In the genomic region with DNA sequence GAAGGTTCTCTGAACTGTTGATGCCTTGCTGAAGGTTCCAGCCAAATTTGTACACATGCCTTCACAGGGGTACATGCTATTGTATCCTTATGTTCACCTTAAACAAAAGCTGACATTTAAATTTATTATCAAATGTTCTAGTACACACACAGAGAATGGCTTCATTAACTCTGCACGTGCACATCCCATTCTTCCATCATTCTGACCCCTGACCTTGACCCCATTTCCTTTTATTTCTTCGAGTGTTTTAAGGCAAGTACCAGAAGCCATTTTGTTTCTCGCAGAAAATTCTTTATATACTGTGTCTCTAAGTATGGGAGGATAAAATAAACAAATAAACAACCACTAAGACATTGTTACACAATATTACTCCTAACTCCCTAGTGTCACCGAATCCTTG, we compare ENCODE assay signal across 30 mouse cellular contexts.
"Had no signal": no experiment of that assay in that cellular context is flagged by ENCODE, and none has a peak within 500 bp of the region (broad histone marks: within the 10 kb centered on the region; RNA-seq: fewer than 3 reads in every experiment).

No protein-coding gene starts in this region.

- H3K36me3 ChIP-seq: heart, embryonic 10.5 days; heart, embryonic 12.5 days; heart, embryonic 13.5 days; heart, embryonic 15.5 days; hindbrain, embryonic 10.5 days; hindbrain, embryonic 12.5 days; hindbrain, embryonic 13.5 days; hindbrain, embryonic 15.5 days; intestine, embryonic 15.5 days; kidney, embryonic 15.5 days had no signal

- H3K4me3 ChIP-seq: heart, embryonic 10.5 days; heart, embryonic 12.5 days; heart, embryonic 13.5 days; heart, embryonic 15.5 days; hindbrain, embryonic 10.5 days; hindbrain, embryonic 12.5 days; hindbrain, embryonic 13.5 days; hindbrain, embryonic 15.5 days; intestine, embryonic 15.5 days; kidney, embryonic 15.5 days; layer of hippocampus, adult 2 months had no signal

- H3K4me1 ChIP-seq: intestine, embryonic 15.5 days had no signal

- H3K9me3 ChIP-seq: heart, embryonic 10.5 days; heart, embryonic 12.5 days; heart, embryonic 13.5 days; heart, embryonic 15.5 days; hindbrain, embryonic 10.5 days; hindbrain, embryonic 12.5 days; hindbrain, embryonic 13.5 days; hindbrain, embryonic 15.5 days; intestine, embryonic 15.5 days; kidney, embryonic 15.5 days had no signal

- H3K27me3 ChIP-seq: heart, embryonic 12.5 days; heart, embryonic 13.5 days; heart, embryonic 15.5 days; hindbrain, embryonic 12.5 days; hindbrain, embryonic 15.5 days; intestine, embryonic 15.5 days; kidney, embryonic 15.5 days had no signal

- H3K27ac ChIP-seq: heart, embryonic 10.5 days; heart, embryonic 13.5 days; heart, embryonic 15.5 days; hindbrain, embryonic 10.5 days; hindbrain, embryonic 12.5 days; hindbrain, embryonic 13.5 days; hindbrain, embryonic 14.5 days; hindbrain, embryonic 15.5 days; hindbrain, postnatal 0 days; intestine, embryonic 15.5 days; kidney, embryonic 15.5 days; kidney, postnatal 0 days; layer of hippocampus, adult 2 months had no signal

- DNase-seq: heart, postnatal 10 days; heart, postnatal 14 days; heart, postnatal 36 days; heart, postnatal 4 days; kidney, adult 11 months; kidney, adult 18-20 months; kidney, adult 2 months; kidney, adult 8-10 months; kidney, adult 9 months; kidney, postnatal 10 days; kidney, postnatal 14 days; kidney, postnatal 25 days; kidney, postnatal 36 days; kidney, postnatal 4 days; layer of hippocampus, adult 9-11 months; layer of hippocampus, postnatal 36 days had no signal
